Comparison of ENCODE assay signal across 23 mouse cellular contexts in genomic region chr9:85861065-85861464, GRCm38 (mm10).
"Had no signal": no experiment of that assay in that cellular context is flagged by ENCODE, and none has a peak within 500 bp of the region (broad histone marks: within the 10 kb centered on the region; RNA-seq: fewer than 3 reads in every experiment).

No protein-coding gene starts in this region.

- DNase-seq: kidney, adult 2 months; kidney, postnatal 36 days; layer of hippocampus, postnatal 36 days; liver; lung, adult 18-20 months; lung, postnatal 10 days; lung, postnatal 36 days; right cerebral cortex, adult 18-20 months; right cerebral cortex, postnatal 25 days; spleen, adult 18-20 months; thymus, adult 2 months; thymus, postnatal 14 days had no signal

- H3K4me2 ChIP-seq: limb, embryonic 13.5 days; liver, embryonic 12.5 days; liver, embryonic 15.5 days; lung, embryonic 15.5 days; midbrain, embryonic 11.5 days; midbrain, embryonic 15.5 days; neural tube, embryonic 12.5 days; neural tube, embryonic 15.5 days had no signal

- H3K4me1 ChIP-seq: liver, embryonic 12.5 days; liver, embryonic 15.5 days; megakaryocyte, embryonic 14.5 days; midbrain, embryonic 15.5 days; neural tube, embryonic 12.5 days; neural tube, embryonic 15.5 days had no signal

- H3K9me3 ChIP-seq: limb, embryonic 13.5 days; liver, embryonic 12.5 days; liver, embryonic 15.5 days; lung, embryonic 15.5 days; megakaryocyte, embryonic 14.5 days; midbrain, embryonic 15.5 days; neural tube, embryonic 12.5 days; neural tube, embryonic 15.5 days had no signal

- H3K4me3 ChIP-seq: left cerebral cortex, adult 2 months; limb, embryonic 13.5 days; liver, embryonic 12.5 days; liver, embryonic 15.5 days; lung, embryonic 15.5 days; megakaryocyte, embryonic 14.5 days; midbrain, embryonic 15.5 days; neural tube, embryonic 12.5 days; neural tube, embryonic 15.5 days had no signal

- H3K27ac ChIP-seq: kidney, postnatal 0 days; left cerebral cortex, adult 2 months; limb, embryonic 13.5 days; liver, embryonic 12.5 days; liver, embryonic 15.5 days; lung, embryonic 15.5 days; midbrain, embryonic 15.5 days; neural tube, embryonic 12.5 days; neural tube, embryonic 15.5 days had no signal

- H3K27me3 ChIP-seq: limb, embryonic 13.5 days; liver, embryonic 12.5 days; liver, embryonic 15.5 days; lung, embryonic 15.5 days; megakaryocyte, embryonic 14.5 days; midbrain, embryonic 15.5 days; neural tube, embryonic 12.5 days; neural tube, embryonic 15.5 days had no signal

- H3K36me3 ChIP-seq: limb, embryonic 13.5 days; liver, embryonic 12.5 days; liver, embryonic 15.5 days; lung, embryonic 15.5 days; midbrain, embryonic 15.5 days; neural tube, embryonic 12.5 days; neural tube, embryonic 15.5 days had no signal

- H3K9ac ChIP-seq: limb, embryonic 13.5 days; liver, embryonic 12.5 days; liver, embryonic 15.5 days; lung, embryonic 15.5 days; midbrain, embryonic 15.5 days; neural tube, embryonic 12.5 days; neural tube, embryonic 15.5 days had no signal

- ATAC-seq: liver, embryonic 12.5 days had no signal
